Mouse (Mus musculus) bone marrow, adult 2 months (tissue): ENCODE results near the gene Ahsg. TPM values are rescaled to one million over a fixed set of nuclear protein-coding genes. Genes with fewer than 3 reads are reported as not detected.

Source experiments
- H3K27ac ChIP-seq: fragments of 200-500 bp; 2 replicates; pipeline ENCODE4 v1.5.1; 2012; ENCODE audit warnings: low read depth, mild to moderate bottlenecking, control low read depth, inconsistent platforms, low read length; ENCODE audit not compliant: control insufficient read depth, poor library complexity, insufficient read depth
- H3K4me1 ChIP-seq: fragments of 200-500 bp; 2 replicates; pipeline ENCODE4 v1.6.1; 2011; ENCODE audit warnings: low read length; ENCODE audit not compliant: control insufficient read depth, insufficient read depth
- H3K4me3 ChIP-seq: fragments of 200-500 bp; replicated peaks from 2 replicates; pipeline ENCODE3; 2011; ENCODE audit warnings: mild to moderate bottlenecking, low read depth, low read length, control low read depth; ENCODE audit not compliant: control insufficient read depth
- CTCF ChIP-seq: fragments of 200-500 bp; IDR thresholded peaks from 2 replicates; pipeline ENCODE4 v1.5.1; 2011; ENCODE audit warnings: low read length, control low read depth; ENCODE audit not compliant: control insufficient read depth, insufficient read depth
- POLR2A ChIP-seq: fragments of 200-500 bp; IDR thresholded peaks from 2 replicates; pipeline ENCODE4 v1.6.1; 2011; ENCODE audit warnings: low read depth, mild to moderate bottlenecking, control low read depth, low read length, borderline replicate concordance; ENCODE audit not compliant: control insufficient read depth
- WGBS: fragments of 180-500 bp; shearing (Covaris S2); methylation state at CpG from one replicate; pipeline ENCODE4 v1.1.7; 2018; 5-methylcytosine and 5-hydroxymethylcytosine counted together
- polyA plus RNA-seq: library from polyadenylated mRNA; stranded (reverse); fragments of >200 nt; gene quantifications from 2 replicates; pipeline ENCODE4 v1.2.4, GENCODE M21; 2011; ENCODE audit warnings: low replicate concordance; ENCODE audit not compliant: missing spikeins, insufficient read depth, insufficient read length

The Ahsg gene
- polyA plus RNA-seq, 1 experiment = 61.2 TPM

DNA sequence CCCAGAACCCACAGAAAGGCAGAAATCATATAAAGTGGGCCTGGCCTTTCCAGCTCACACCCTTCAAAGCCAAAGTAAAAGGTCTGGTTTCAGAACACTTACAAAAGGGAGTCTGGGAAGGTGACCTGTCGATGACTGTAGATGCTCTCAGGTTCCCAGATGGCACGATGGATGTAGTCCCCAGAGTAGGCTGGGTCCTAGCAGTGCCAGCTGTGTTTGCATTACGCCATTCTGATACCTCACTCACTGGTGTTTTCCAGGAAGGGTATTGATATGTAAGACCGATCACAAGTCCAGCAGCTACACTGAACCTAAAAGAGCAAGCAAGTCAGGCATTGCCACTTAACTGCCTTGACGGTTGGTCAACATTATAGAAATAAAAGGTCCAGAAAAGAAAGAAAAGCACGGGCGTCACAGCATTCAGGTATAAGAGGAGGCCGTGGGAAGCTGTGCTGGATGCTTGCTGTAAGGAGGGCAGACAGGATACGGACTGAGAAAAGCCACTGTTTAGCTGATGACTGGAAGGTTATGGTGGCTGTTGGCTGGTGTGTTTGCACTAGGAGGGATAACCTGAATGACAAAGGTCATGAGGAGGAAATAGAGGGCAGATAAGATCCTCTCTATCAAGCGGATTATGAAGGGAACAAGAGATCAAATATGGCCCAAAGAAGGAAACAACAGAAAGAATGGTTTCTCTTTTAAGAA, 8.9 kb downstream of the Ahsg start:
- no peak for TF ChIP-seq POLR2A
- Histone ChIP-seq H3K4me3 (no peak overlapping the region), H3K4me1 (no peaks in the 10 kb centered on the region; the same call in 1 of the 2 replicates), H3K27ac (no peak overlapping the region)
- WGBS = 83% methylated on average over 10 of the region's 10 CpGs

DNA sequence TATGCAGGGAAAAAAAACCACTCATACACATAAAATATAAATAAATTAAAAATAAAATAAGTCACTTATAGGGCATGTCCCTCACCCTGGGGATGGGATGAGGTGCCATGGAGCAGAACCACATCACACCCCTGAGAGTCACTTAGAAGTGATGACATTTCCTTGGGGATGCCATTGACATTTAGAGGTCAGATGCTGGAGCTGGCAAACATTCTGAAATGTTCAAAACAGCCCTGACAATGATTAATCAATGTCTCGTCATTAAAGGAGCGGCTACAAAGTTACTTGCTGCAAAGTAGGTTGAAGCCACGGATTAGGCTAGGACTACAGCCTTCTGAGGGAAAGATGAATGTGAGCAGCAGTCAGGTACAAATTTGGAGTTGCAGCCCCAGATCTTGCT, 10.2 kb downstream of the Ahsg start:
- no peak overlapping the region for H3K27ac ChIP-seq
- H3K4me3 ChIP-seq = no peak overlapping the region
- H3K4me1 ChIP-seq = no peaks in the 10 kb centered on the region; the same call in 1 of the 2 replicates
- WGBS = 73% methylated on average over 3 of the region's 3 CpGs
- TF ChIP-seq POLR2A (no peak), CTCF (no peak)

DNA sequence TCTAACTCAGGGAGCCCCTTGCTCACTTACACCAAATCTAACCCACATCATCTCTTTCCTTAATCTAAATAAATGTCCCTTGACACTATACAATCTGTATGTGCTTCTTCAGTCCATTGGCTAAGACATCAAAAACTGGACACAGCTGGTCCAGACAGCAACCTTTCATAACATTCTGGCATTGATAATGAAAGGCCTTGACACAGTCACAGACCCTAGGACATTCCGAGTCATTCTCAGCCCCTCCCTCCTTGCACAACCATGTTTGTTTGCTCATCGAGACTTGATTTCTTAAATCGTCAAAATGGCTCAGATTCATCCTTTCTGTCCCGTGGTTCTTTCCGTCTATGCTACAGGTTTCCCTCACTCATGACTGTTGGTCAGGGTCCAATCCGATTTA, 18.2 kb downstream of the Ahsg start:
- no peak overlapping the region for H3K27ac ChIP-seq
- 80% methylated on average over 6 of the region's 6 CpGs for WGBS
- TF ChIP-seq CTCF = no peak
- TF ChIP-seq POLR2A = no peak
- H3K4me1 ChIP-seq = no peaks in the 10 kb centered on the region
- no peak overlapping the region for H3K4me3 ChIP-seq

DNA sequence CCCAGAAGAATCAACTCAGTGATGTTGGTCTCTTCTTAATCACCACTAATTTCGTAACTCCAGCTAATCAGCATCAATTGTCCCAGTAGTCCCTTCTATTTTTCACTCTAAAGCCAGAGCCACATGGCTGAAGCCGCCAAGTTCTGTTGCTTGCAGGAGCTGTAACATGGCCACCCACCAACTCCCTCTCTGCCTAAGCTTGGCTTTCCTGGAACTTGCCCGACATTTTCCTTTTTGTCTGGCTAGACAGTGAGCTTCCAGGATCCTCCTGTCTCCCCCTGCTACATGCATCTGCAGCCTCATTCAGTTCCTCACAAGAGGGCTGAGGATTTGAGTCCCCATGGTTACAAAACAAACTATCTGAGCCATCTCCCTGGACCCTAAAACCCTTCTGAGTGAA, 20.9 kb downstream of the Ahsg start:
- TF ChIP-seq POLR2A (no peak), CTCF (no peak)
- H3K4me1 ChIP-seq = no peaks in the 10 kb centered on the region
- WGBS = 74% methylated on average over 3 of the region's 3 CpGs
- no peak overlapping the region for H3K27ac ChIP-seq
- H3K4me3 ChIP-seq = no peak overlapping the region

DNA sequence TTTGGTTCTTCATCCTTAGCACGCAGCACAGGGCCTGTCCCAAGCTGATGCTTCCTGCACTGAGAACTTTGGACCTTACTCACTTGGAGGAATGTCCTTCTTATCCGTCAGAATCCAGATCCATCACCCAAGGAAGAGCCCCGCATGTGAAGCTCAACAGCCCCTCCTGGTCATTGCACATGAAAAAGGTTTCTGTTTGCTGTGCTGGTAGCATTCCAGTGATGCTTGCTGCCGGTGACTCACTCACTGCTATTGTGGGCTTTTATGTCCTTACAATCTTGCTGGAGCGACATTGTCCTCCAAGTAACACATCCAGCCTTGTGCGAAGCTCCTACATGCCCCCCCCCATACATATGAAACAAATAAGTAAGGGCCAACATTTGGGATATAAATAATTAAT, 21.8 kb downstream of the Ahsg start:
- no peak overlapping the region for H3K27ac ChIP-seq
- H3K4me1 ChIP-seq = no peaks in the 10 kb centered on the region
- WGBS = 78% methylated on average over 6 of the region's 6 CpGs
- H3K4me3 ChIP-seq = no peak overlapping the region
- no peak for TF ChIP-seq POLR2A
- no peak for TF ChIP-seq CTCF

DNA sequence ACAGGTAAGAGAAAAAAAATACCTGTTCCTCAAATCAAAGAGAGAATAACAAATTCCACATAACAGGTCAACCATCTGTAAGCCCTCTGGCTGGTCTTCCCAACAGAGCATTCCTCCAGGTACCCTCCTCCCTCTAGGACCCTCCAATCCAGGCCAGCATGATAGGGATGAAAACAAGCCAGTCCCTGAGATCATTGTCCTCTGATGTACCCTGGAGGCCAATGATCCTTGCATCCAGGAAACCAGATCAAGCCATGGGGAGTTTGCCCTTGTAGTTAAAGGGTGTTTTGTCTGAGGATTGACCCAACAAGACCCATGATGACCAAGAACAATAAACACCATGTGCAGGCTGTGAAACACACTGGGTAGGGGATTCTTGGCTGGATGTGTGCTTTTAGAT, 23.2 kb downstream of the Ahsg start:
- TF ChIP-seq POLR2A (no peak), CTCF (no peak)
- Histone ChIP-seq H3K4me1 (no peaks in the 10 kb centered on the region), H3K27ac (no peak overlapping the region), H3K4me3 (no peak overlapping the region)

DNA sequence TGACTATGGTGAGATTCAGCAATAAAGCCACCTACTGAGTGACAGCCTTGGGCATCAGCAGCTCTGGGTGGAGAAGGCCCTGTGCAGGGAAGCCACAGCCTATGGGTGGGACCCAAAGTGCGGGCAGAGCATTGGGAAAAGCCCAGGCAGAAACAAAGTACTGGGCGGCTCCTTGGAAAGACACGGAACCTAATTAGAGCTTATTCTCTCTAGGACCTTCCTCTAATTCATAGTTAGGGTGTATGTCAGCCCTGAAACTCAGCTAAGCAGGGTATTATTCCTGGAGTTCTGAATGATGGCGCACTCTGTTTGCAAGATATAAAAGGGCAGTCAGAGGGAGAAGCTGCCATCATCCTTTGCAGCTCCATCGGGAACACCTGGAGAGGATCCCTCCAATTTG, 27.0 kb downstream of the Ahsg start, which contains the start of gene Fetub:
Gene Fetub (plus strand): TSS at position 301 of the 400 bp plus-strand sequence.
- H3K27ac ChIP-seq = no peak within 1 kb of the TSS
- TF ChIP-seq POLR2A = no peak
- TF ChIP-seq CTCF = no peak

DNA sequence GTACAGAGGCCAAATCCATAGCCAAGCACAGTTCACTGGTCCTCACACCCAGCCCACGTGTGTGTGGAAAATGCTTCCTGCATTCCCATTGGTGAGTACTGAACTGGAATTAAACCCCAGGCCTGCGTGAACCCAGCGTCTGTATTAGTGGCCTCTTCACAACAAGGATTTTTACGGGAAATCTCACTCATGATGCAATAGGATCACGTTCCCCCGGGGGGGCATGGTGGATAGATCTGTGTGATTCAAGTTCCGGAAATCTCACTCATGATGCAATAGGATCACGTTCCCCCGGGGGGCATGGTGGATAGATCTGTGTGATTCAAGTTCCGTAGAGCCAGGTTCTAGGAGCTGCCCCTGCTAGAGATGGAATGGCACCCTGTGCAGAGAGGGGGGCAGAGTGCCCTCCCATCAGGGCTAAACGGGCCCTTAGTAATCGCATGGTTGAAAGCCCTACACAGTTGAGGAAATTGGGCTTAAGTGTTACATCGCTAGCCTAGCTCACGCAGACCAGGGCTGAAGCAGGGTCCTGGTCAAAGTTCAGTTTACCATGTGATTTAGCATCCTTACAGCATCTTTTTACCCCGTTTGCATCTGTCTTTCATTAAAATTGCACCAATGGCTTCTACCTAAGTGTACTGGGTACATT, 27.7 kb downstream of the Ahsg start:
- no peak overlapping the region for H3K27ac ChIP-seq
- no peak for TF ChIP-seq POLR2A
- no peak for TF ChIP-seq CTCF
- 86% methylated on average over 15 of the region's 15 CpGs for WGBS
- no peak overlapping the region for H3K4me3 ChIP-seq
- H3K4me1 ChIP-seq = no peaks in the 10 kb centered on the region

More for the DNA sequence above, 27.0 kb downstream of the Ahsg start, which contains the start of gene Fetub:
- no peak within 1 kb of the TSS for H3K4me3 ChIP-seq
- H3K4me1 ChIP-seq = no peaks in the 10 kb centered on the region
- 91% methylated on average over 5 of the region's 5 CpGs for WGBS
